Mouse (Mus musculus): ENCODE measurements at regions not wholly inside any gene's neighbourhood (a gene's known extent, or its start where the extent isn't known, plus 50 kb on each side); places are given as distances from the start of the nearest gene placed in this dataset.

GRCm38 (mm10) chr15:56420681-56421080, 1056.7 kb downstream of the Slc22a22 start:
- no peak for DNase-seq

- DNase-seq = no peak
These were observed 1085.4 kb downstream of the Slc22a22 start for GRCm38 (mm10) chr15:56391982-56392381.

- no peak for DNase-seq
These were observed 1098.9 kb downstream of the Slc22a22 start for GRCm38 (mm10) chr15:56378511-56378910.

GRCm38 (mm10) chr15:56350903-56351302, 1126.5 kb downstream of the Slc22a22 start:
- DNase-seq = no peak

- DNase-seq = no peak
These were observed 1131.3 kb downstream of the Slc22a22 start for GRCm38 (mm10) chr15:56346111-56346510.

- no peak for DNase-seq
These were observed 1132.5 kb downstream of the Slc22a22 start for GRCm38 (mm10) chr15:56344973-56345372.

- DNase-seq = no peak
These were observed 1133.0 kb downstream of the Slc22a22 start for GRCm38 (mm10) chr15:56344304-56344932.

- DNase-seq = no peak
These were observed 1139.5 kb downstream of the Slc22a22 start for GRCm38 (mm10) chr15:56337879-56338278.

- DNase-seq = peak in 1 of 2 experiments; percentile 4
These were observed 1141.0 kb downstream of the Slc22a22 start for GRCm38 (mm10) chr15:56336449-56336848.

GRCm38 (mm10) chr15:56335011-56335410, 1142.4 kb downstream of the Slc22a22 start:
- DNase-seq = no peak

GRCm38 (mm10) chr15:56320501-56320900, 1156.9 kb downstream of the Slc22a22 start:
- DNase-seq = no peak

- no peak for DNase-seq
These were observed 1182.5 kb downstream of the Slc22a22 start for GRCm38 (mm10) chr15:56294910-56295438.

GRCm38 (mm10) chr15:56278622-56279301, 1198.7 kb downstream of the Slc22a22 start:
- DNase-seq = no peak

- no peak for DNase-seq
These were observed 1199.4 kb downstream of the Slc22a22 start for GRCm38 (mm10) chr15:56278006-56278405.

- DNase-seq = no peak
These were observed 1228.7 kb downstream of the Slc22a22 start for GRCm38 (mm10) chr15:56248731-56249130.

GRCm38 (mm10) chr15:56244004-56244735, 1233.3 kb downstream of the Slc22a22 start:
- no peak for DNase-seq

GRCm38 (mm10) chr15:56202552-56202951, 1274.9 kb downstream of the Slc22a22 start:
- DNase-seq = no peak

GRCm38 (mm10) chr15:56199336-56199735, 1278.1 kb downstream of the Slc22a22 start:
- no peak for DNase-seq

GRCm38 (mm10) chr15:56197425-56198201, 1279.8 kb downstream of the Slc22a22 start:
- DNase-seq = no peak

GRCm38 (mm10) chr15:56166236-56166635, 1311.2 kb downstream of the Slc22a22 start:
- no peak for DNase-seq

GRCm38 (mm10) chr15:56158726-56159125, 1318.7 kb downstream of the Slc22a22 start:
- no peak for DNase-seq

- no peak for DNase-seq
These were observed 1338.0 kb downstream of the Slc22a22 start for GRCm38 (mm10) chr15:56139451-56139850.

All from spleen, adult 18-20 months (tissue).